Mouse (Mus musculus) WW6 (cell line): ENCODE data around the gene Slc29a1.

Source experiments
- DNase-seq: peaks from one replicate; pipeline ENCODE4 v3.0.0-alpha.2; 2013; ENCODE audit warnings: low read depth, low spot score

The Slc29a1 gene

DNA sequence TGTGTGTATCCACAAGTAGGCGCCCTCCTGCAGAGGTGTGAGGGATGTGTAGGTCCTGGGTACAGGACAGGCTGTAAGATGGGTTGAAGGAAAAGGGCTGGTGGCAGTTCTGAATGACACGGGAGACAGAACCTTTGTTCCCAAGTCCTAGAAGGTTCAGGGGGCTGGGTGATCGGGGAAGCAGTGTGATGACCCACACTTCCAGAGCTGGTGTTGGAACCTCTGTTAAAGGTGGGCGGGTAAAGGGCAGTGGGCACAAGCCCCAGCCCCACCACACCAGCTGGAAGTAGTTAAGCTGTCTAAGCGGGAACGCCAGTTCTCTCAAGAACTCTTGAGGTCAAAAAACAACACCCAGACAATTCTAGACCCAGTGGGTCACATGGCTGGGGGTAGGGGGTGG, 9.0 kb downstream of the Slc29a1 start:
- no peak for DNase-seq

DNA sequence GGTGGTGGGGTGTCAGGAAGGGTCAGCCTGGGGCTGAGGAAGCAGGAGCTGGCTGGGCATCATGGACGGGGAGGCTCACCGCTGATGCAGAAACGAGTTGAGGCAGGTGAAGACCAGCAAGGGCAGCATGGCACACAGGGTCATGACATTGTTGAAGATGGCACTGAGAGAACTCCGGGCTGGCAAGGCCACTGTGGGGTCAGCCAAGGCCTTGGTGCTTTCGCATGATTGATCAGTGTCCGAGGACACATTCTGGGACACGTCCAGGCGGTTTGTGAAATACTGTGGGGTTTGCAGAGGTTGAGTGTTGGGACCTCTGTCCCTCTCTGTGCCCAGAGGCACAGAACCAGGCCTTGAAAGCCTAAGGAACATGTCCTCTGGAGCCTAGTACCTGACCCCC, 9.6 kb downstream of the Slc29a1 start:
- no peak for DNase-seq

DNA sequence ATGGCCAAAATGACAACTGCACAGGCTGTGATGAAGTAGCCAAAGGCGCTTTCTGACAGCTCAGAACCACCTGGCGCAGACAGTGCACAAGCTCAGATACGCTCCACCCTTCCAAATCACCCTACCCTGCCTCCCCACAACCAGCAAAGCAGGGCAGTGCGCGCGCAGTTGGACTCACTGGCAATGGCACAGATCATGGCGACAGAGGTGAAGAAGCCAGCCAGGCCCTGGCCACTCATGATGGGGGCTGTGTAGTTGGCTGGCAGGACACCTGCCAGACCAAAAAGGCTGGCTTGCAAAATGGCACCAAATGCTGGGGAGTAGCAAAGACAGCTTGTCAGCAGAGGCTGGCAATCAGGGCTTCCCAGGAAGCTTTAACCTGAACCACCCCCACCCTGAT, 10.2 kb downstream of the Slc29a1 start:
- DNase-seq, result no peak

DNA sequence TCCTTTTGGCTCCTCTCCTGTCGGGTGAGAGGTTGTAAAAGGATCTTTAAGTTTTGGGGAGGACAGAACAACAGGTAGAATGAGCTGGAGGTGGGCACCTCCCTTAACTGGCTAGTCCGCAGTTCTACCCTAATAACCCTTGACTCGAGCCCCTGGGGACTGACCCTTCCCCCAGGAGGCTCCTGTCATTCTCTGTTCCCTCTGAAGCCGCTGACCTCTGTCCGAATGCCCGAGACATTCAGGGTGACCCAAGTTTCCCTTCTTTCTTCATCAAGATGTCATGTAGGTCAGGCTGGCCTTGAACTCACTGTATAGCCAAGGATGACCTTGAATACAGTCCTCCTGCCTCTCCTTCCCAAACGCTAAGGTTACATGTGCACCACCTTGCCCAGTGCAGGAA, 11.0 kb downstream of the Slc29a1 start:
- no peak for DNase-seq

DNA sequence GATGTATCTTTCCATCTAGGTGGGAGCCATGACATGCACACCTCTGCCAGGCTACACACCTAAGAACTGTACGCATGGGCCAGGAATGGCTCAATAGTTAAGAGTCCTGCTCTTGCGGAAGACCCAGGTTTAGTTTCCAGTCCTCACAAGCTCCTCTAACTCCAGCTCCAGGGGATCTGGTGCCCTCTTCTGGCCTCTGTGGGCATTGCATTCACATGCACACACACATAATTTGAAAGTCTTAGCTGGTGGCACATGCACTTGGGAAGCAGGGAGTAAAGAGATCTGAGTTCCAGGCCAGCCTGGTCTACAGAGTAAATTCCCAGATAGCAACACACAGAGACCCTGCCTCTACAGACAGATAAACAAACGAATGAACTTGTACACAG, 13.0 kb downstream of the Slc29a1 start:
- DNase-seq, result no peak

DNA sequence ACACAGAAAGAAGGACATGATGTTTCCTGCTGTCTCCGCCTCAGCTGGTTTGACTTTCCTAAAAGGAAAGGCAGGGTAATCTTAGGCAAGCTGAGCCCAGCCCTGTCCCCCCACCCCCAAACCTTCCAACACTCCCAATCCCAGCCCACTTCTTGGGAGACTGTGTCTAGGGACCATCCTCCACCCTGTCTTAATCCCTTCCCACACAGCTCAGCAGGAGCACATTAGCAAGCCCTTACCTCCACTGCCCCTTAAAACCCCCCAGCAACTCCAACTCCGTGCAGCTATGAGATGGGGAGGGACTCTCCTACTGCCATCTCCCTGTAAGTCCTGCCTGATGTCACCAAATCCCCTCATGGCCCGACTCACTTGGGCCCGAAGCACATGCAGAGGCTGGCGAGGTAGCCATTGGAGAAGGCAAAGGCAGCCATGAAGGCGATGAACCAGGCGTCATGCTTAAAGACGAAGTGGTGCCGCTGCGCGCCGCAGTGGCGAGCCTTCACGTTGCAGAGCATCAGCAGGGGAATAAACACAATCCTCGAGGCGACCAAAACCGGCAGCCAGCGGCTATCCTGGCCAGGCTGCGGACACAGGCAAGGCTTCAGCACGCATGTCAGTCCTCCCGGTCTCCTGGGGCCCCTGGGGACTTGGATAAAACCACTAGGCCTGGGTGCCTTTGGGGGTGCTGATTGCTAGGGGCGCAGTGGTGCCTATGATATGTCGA, 13.5 kb downstream of the Slc29a1 start:
- no peak for DNase-seq

DNA sequence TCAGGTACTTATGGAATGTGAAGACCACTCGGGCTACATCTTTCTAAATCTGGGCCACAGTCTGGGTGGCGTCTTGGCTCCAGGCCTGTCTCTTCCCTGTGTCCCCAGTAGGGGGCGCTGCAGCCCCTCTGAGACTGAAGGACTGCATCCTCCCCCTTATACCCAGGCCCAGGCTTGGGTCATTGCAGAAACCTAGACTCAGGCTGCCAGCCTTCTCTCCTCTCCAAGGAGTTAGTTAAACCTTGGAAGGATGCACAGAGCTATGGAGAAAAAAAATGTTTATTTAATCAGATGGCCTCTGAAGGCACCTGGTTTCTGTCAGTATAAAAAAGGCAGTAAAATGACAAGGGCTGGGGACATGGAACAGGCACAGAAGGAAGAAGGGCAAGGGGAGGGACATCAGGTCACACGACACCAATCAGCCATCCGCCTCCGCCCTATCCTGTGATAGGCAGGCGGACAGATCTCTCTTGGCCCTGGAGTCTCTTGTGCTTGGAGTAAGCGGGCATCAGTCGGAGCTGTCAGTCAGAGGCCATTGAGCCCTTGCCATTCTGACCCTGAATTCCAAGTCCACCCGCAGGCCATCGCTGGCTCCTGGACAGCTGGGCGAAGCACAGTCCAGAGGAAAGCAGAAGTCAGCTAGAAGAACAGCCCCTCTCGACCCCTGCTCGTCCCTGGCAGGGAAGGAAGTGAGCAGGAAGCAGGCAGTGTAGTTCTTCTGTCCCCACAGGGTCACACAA, 14.3 kb downstream of the Slc29a1 start:
- DNase-seq, result no peak

DNA sequence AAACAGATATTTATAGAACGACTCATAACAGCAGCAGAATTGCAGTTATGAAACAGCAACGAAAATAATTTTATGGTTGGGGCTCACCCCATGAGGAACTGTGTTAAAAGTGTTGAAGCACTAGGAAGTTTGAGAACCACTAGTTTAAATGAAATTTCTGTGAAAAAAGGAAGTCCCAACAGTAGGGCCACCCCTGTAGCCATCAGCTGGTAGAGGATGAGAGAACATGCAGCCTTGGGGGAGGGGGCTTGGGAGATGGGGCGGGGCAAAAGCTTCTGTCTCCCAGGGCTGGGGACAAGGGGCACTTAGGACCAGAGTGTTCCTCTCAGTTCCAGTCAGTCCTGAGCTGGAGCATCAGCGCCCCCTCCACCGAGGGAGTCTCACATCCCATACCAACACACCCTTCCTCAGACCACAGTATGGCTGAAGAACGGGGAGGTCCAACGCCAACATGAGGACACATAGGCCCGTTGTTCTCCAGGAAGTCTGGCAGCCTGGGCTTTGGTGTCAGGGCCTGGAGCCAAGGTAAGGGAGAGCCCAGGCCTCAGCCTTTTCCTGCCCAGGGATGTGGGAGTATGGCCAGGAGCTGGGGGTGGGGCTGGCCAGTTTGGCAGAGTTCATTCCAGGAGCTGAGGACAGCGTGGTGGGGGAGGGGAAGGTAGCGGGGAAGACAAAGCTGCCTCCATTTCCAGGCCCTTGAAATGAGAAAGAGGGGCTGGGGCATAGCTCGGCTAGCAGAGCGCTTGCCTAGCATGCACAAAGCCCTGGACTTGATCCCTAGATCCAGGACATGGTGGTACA, 15.1 kb downstream of the Slc29a1 start:
- DNase-seq, result no peak

DNA sequence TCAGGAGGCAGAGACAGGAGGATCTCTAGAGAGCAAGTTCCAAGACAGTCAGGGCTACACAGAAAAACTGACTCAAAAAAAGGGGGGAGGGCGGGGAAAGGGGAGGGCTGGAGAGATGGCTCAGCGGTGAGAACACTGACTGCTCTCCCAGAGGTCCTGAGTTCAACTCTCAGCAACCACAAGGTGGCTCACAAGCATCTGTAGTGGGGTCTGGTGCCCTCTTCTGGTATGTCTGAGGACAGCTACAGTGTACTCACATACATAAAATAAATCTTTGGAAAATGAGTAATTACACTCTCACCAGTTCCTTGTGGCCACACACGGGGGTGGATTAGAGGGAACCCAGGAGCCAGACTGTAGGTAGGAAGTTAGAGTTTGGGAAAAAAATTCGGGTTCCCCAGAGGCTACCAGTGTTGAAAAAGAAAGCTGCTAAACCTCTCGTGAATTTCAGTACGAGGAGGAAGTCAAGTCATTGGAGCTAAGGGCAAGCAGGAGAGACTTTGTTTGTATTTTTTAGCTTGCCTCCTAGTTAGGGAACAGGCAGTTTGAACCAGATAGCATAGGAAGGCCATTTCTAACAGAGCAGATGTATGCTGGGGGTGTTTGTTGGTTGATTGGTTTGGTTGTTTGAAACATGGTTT, 16.6 kb downstream of the Slc29a1 start:
- no peak for DNase-seq

DNA sequence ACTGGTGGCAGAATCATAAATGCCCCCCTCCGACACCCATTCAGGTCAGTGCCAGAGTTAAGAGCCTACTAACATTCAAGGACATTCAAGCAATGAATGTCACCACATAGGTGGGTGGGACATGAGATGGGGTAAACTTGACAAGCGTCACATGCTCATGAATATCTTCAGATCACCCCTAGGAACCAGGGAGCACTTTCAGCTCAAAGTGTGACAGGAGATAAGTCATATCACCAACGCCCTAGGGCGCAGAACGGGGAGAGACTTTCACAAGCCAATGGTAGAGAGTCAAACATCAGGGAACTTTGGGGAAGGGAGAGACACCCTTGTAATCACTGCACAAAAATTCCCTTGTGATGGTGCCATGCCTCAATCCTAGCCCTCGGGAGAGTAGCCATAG, 17.2 kb downstream of the Slc29a1 start:
- DNase-seq, result no peak

DNA sequence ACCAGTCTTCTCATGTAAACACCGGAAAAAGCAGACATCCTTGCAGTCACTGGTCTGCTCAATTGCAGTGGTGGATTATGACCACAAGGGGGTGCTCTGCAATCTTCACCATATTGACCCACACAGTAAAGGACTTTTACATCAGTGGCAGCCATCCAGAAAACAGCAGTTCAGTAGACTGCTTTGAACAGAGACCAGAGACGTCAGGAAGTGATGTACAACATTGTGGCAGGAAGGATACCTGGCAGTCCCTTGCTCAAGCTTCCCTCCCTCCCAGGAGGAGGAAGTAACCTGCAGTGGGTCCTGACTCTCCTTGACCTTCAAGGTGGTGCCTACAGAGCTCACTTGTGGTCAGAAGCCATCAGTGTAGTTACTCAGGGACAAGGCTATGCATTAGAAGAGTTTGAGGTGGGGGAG, 17.8 kb downstream of the Slc29a1 start:
- DNase-seq, result no peak

DNA sequence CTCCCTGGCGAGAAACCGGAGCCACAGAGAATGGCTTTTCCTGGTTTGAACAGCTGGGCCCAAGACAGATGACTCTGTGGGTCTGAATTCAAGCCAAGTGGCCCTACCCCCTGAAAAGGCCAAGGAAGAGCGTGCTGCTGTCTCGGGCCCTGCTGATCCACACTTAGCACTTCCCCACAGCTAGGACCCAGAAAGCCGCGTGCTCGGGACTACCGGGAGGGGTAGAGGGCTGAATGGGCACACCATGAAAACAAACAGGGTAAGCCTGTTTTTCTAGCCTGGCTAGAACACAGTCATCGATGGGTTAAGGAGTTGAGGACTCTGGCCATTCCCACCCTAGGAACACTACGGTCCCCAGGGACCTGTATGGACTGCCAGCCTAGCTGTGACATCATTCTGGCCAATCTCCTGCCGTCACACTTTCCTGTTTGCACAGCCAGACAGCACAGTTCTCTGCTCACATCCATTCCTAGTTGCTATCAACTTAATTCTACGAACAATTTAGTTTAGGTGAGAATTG, 18.4 kb downstream of the Slc29a1 start:
- DNase-seq, result no peak

DNA sequence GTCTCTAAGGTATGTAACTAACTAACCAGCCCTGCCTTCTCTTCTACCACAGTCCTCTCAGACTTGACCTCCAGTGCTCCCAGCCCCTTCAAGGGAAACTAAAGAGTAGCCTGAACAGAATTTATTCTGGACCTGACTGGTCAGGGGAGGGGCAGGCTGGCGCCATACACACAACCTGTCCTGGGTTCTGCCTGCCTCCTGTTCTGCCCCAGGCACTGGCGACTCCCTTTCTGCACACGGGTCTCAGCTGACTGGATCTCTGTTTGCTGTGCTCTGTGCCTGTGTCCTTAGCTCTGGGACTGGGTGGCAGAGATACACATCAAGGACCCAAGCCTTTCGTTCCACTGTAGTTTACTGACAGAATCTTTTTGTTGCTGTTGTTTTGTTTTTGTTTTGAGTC, 19.9 kb downstream of the Slc29a1 start:
- DNase-seq, result no peak

DNA sequence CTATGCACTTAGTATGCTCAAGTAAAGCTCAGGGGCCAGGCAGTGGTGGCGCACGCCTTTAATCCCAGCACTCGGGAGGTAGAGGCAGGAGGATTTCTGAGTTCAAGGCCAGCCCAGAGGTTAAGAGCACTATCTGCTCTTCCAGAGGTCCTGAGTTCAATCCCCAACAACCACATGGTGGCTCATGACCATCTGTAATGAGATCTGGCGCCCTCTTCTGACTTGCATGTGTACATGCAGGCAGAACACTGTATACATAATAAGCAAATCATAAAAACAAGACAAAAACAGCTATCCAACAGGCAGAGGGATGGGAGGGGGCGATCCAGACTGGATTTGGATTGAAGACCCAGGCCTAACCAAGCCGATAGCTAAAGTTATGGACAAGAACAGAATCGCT, 20.6 kb downstream of the Slc29a1 start:
- no peak for DNase-seq

DNA sequence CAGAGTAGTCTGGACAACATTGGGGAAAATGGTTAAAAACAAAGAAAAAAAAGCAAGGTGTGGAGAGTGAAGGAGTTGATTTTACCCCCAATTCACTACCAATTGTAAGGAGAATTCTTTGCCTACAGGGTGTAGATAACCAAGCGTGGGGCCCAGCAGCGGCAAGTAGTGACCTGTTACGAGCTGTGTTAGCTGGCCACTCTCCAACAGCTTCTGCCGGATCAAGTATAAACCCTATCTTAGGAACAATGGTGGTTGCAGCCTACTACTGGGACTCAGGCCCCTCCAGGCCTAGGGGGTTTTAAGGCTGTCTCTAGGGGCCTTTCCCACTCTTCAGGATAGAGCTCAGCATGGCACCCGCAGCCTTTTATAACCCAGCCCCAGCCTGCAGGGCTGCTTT, 21.2 kb downstream of the Slc29a1 start:
- DNase-seq, result no peak

DNA sequence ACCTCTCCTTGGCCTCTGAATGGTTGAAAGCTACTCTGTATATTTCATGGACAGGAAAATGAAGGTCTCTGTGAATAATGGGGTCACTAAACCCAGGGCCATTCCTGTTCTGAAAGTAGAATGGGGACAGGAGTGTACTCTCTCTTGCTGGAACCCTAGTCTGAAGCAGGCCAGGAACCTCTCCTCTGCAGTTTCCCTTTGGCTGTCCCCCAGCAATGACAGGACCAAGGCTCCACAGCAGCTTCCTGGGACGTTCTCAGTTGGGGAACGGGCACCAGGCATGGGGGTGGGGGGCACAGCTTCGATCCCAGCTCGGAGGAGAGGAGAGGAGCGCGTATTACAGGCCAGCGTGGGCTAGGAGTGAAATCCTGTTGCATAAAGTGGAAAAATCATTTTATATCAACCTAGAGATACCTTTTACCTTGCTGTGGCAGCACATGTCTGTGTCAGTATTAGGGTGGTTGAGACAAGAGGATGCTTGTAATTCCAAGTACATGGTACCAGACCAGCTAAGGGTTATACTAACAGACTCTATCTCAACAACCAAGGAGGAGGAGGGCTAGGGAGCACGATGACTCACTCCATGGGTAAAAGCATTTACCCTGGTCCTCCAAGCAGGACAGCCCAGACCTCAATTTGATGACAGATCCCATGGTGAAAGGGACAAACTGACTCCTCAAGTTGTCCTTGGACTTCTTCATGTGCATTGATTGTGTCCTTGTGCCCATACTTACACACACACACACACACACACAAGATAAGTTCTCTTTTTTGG, 24.1 kb downstream of the Slc29a1 start:
- DNase-seq, result no peak

DNA sequence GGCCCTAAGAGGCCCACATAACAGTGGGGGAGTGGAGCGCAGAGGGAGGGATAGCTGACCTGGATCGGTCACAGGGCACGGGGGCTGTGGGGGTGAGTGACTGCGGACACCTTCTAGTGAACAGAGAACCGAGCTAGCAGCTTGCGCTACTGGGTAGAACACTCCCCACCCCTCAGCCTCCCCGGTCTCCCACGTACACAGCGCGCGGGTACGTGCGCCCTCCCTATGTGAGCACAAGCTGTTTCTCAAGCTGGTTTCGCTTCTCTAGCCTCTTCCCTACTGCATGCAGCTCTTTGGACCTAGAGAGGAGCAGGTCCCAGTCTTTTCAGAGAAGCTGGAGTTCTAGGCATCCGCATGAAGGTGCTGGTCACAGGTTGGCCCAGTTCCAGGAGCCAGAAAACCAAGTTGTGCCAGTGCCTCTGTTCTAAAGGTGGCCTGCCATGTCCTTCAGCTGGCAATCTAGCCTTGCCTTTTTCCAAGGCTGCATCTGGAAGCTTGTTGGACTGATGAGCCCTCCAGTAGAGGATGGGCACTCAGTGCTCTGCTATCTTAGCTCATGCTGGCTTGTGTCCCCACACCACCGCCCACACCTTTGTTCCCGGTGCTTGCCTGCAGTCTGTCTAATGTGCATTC, 25.2 kb downstream of the Slc29a1 start:
- no peak for DNase-seq

DNA sequence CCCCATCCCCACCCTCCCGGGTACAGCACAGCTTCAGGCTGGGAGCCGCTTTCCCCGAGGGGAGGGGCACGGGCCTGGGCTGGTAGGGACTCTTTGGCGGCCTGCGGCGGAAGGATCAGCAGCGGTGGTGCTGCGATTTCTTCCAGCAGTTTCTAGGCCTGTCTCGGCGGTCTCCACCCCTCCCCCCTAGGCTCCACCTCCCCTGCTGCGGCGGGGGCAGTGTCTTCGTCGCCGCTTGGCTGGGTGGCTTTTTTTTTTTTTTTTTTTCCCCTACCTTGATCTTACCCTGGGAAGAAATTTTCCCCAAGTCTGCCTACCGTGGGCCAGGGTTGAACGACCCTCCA, 25.7 kb downstream of the Slc29a1 start:
- peak; percentile 83 for DNase-seq

DNA sequence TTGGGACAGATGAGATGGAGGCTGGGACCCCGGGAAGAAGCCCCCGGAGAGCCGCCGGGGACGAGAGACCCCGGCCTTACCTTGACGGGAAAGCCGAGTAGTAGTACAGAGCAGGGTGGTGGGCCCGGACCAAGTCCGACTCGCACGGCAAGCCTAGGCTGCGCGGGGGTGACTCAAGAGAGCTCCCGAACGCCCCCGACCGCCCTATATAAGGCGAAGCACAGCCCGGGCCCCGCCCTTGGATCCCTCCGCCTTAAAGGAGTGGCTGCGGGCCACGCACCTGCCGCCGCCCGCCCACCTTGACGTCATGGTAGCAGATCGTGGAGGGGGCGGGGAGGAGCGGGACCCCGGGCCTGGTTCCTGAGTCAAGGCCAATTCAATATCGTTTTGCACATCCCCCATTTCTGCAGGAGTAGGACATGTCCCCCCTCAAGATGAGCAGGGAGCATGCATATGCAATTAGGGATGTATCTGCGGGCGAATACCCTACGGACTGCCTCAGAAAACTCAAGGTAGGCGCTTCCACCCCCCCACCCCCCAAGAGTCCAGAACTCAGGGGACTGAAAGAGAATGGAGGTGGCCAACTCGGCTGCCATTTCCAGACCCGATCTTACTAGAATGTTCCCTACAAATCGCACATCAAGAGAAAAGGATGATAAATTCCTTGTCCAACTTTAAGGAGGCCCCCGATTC, 26.2 kb downstream of the Slc29a1 start, which contains the start of gene Hsp90ab1:
TSS of gene Hsp90ab1 (minus strand) at position 185 of the 693 bp plus-strand sequence.
- DNase-seq, result peak; percentile 89
